Mouse (Mus musculus) gastrocnemius, adult 2 months (tissue): ENCODE measurements around the gene Sgip1. TPM values are rescaled to one million over a fixed set of nuclear protein-coding genes. Genes with fewer than 3 reads are reported as not detected.

Source experiments
- DNase-seq: peaks from one replicate; pipeline ENCODE4 v3.0.0; 2022
- H3K27ac ChIP-seq: fragments of 200-600 bp; 2 replicates; pipeline ENCODE4 v1.8.1; 2022; ENCODE audit warnings: mild to moderate bottlenecking
- H3K4me3 ChIP-seq: fragments of 200-600 bp; 2 replicates; pipeline ENCODE4 v1.8.1; 2022; ENCODE audit warnings: mild to moderate bottlenecking, moderate library complexity
- CTCF ChIP-seq: fragments of 200-600 bp; IDR thresholded peaks from 2 replicates; pipeline ENCODE4 v1.8.1; 2022; ENCODE audit warnings: antibody characterized with exemption, mild to moderate bottlenecking, moderate library complexity
- intact Hi-C: fragments of 180-260 bp; cut with DNase I; formaldehyde crosslinking; loops from one replicate; pipeline ENCODE4 v1.15.1; 2025
- total RNA-seq, 2 experiments: library from RNA; stranded (reverse); gene quantifications; 2 replicates each; pipeline ENCODE4 v1.2.3; 2021

The Sgip1 gene
- total RNA-seq, 2 experiments from 2014 or later = 1.8 to 2.4 TPM

GRCm38 (mm10) chr4:102899683-102900082 is 158.6 kb downstream of the Sgip1 start:
- Histone ChIP-seq H3K27ac (no peak overlapping the region), H3K4me3 (no peak overlapping the region)
- no peak for DNase-seq
- no peak for TF ChIP-seq CTCF
- intact Hi-C loops = no loop called here

- H3K27ac ChIP-seq = no peak overlapping the region
- H3K4me3 ChIP-seq = no peak overlapping the region
- no peak for TF ChIP-seq CTCF
- no peak for DNase-seq
- intact Hi-C loops = no loop called here
Measured at GRCm38 (mm10) chr4:102900166-102900565, 159.1 kb downstream of the Sgip1 start.

GRCm38 (mm10) chr4:102907843-102908427 is 166.8 kb downstream of the Sgip1 start:
- no peak overlapping the region for H3K4me3 ChIP-seq
- H3K27ac ChIP-seq = no peak overlapping the region
- intact Hi-C loops = no loop called here
- no peak for DNase-seq
- no peak for TF ChIP-seq CTCF

- H3K27ac ChIP-seq = no peak overlapping the region
- intact Hi-C loops = no loop called here
- TF ChIP-seq CTCF = no peak
- no peak for DNase-seq
- no peak overlapping the region for H3K4me3 ChIP-seq
Measured at GRCm38 (mm10) chr4:102910191-102910590, 169.1 kb downstream of the Sgip1 start.

GRCm38 (mm10) chr4:102913176-102913575 is 172.1 kb downstream of the Sgip1 start:
- Histone ChIP-seq H3K4me3 (no peak overlapping the region), H3K27ac (no peak overlapping the region)
- DNase-seq = no peak
- TF ChIP-seq CTCF = no peak
- intact Hi-C loops = no loop called here

- TF ChIP-seq CTCF = no peak; the same call in 1 of the 2 replicates
- DNase-seq = no peak
- no peak overlapping the region for H3K4me3 ChIP-seq
- intact Hi-C loops = no loop called here
- H3K27ac ChIP-seq = no peak overlapping the region
Measured at GRCm38 (mm10) chr4:102913700-102914327, 172.7 kb downstream of the Sgip1 start.

GRCm38 (mm10) chr4:102918191-102918590 is 177.1 kb downstream of the Sgip1 start:
- intact Hi-C loops = no loop called here
- no peak overlapping the region for H3K27ac ChIP-seq
- no peak overlapping the region for H3K4me3 ChIP-seq
- DNase-seq = no peak
- TF ChIP-seq CTCF = no peak

GRCm38 (mm10) chr4:102929491-102929890 is 188.4 kb downstream of the Sgip1 start:
- DNase-seq = no peak
- Histone ChIP-seq H3K4me3 (no peak overlapping the region), H3K27ac (no peak overlapping the region)
- intact Hi-C loops = no loop called here
- no peak for TF ChIP-seq CTCF

- intact Hi-C loops = no loop called here
- TF ChIP-seq CTCF = no peak
- no peak for DNase-seq
- H3K4me3 ChIP-seq = no peak overlapping the region
- no peak overlapping the region for H3K27ac ChIP-seq
Measured at GRCm38 (mm10) chr4:102930679-102931078, 189.6 kb downstream of the Sgip1 start.

- no peak overlapping the region for H3K4me3 ChIP-seq
- H3K27ac ChIP-seq = no peak overlapping the region
- intact Hi-C loops = no loop called here
- DNase-seq = no peak
- TF ChIP-seq CTCF = no peak
Measured at GRCm38 (mm10) chr4:102940266-102940665, 199.2 kb downstream of the Sgip1 start.

GRCm38 (mm10) chr4:102940738-102941137 is 199.6 kb downstream of the Sgip1 start:
- DNase-seq = no peak
- Histone ChIP-seq H3K4me3 (no peak overlapping the region), H3K27ac (no peak overlapping the region)
- intact Hi-C loops = no loop called here
- no peak for TF ChIP-seq CTCF

- Histone ChIP-seq H3K4me3 (no peak overlapping the region), H3K27ac (no peak overlapping the region)
- intact Hi-C loops = no loop called here
- TF ChIP-seq CTCF = no peak
- DNase-seq = no peak
Measured at GRCm38 (mm10) chr4:102944325-102944724, 203.2 kb downstream of the Sgip1 start.

GRCm38 (mm10) chr4:102952476-102952875 is 211.4 kb downstream of the Sgip1 start:
- no peak for DNase-seq
- TF ChIP-seq CTCF = no peak
- H3K27ac ChIP-seq = no peak overlapping the region
- intact Hi-C loops = no loop called here
- no peak overlapping the region for H3K4me3 ChIP-seq
